Mouse (Mus musculus): Measurements from ENCODE around the gene Slco3a1. TPM values are rescaled to one million over a fixed set of nuclear protein-coding genes. Genes with fewer than 3 reads are reported as not detected.

Gene Slco3a1
- polyA plus RNA-seq, 1 experiment, result 5.8 TPM

DNA sequence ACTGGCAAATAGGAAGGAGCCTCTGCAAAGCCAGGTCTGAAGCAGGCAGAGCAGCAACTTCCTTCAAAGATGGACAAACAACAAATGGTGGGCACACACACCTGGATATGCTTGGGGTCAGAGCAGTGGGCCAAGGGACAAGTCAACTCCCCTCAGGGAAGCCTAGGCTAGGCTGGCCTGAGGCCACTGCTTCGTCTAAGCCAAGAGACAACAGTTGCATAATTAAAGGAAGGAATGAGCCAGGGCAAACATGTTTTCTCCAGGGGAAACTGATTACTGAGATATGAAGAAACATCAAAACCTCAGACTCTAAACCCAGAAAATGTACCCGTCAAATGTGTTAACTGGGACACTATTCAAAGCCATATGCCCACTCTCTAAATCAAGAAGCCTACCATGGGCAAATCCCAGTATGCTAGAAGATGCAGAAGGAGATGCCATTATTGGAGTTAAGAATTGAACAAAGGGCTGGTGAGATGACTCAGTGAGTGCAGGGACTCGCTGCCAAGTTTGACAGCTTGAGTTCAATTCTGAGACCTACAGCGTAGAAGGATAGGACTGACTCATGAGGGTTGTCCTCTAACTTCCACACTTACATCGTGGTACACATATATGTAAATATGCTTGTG, 97.1 kb downstream of the Slco3a1 start:
- Histone ChIP-seq H3K4me3 (replicated peaks; ENCODE audit: control insufficient read depth, low read depth, low read length) (no peak overlapping the region), H3K27ac (ENCODE audit: control insufficient read depth, insufficient read depth, low read depth, low read length, poor library complexity) (no peak overlapping the region), H3K4me1 (ENCODE audit: control insufficient read depth, insufficient read depth, low read length) (peaks cover 6% of the 10 kb centered on the region)
- 45% methylated on average over 5 of the region's 5 CpGs for WGBS
- TF ChIP-seq POLR2A (IDR thresholded peaks at IDR 0.05; ENCODE audit: borderline replicate concordance, control insufficient read depth, low read depth, low read length) (no peak), CTCF (IDR thresholded peaks at IDR 0.05; ENCODE audit: control insufficient read depth, insufficient read depth, low read length) (no peak)

DNA sequence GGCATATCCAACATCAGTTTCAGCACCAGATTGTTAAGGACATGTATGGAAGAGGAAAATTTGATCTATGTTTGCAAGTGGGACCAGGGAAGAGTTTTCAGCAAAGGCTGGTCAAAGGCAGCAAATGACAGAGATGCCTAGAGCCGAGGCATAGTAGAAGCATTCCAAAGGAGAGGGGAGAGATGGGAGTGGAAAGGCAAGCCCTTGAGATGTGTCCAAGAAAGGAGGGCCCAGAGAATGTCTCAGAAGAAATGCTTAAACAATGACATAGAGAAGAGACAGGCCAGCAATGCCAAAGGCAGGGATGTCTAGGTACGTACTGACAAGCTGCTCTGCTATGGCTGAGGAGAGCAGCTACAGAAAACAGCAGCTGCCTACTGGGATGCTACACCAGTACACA, 97.8 kb downstream of the Slco3a1 start:
- TF ChIP-seq POLR2A (IDR thresholded peaks at IDR 0.05; ENCODE audit: borderline replicate concordance, control insufficient read depth, low read depth, low read length) (no peak), CTCF (IDR thresholded peaks at IDR 0.05; ENCODE audit: control insufficient read depth, insufficient read depth, low read length) (no peak)
- whole genome bisulfite sequencing, result 88% methylated on average over 2 of the region's 2 CpGs
- Histone ChIP-seq H3K27ac (ENCODE audit: control insufficient read depth, insufficient read depth, low read depth, low read length, poor library complexity) (no peak overlapping the region), H3K4me3 (replicated peaks; ENCODE audit: control insufficient read depth, low read depth, low read length) (no peak overlapping the region), H3K4me1 (ENCODE audit: control insufficient read depth, insufficient read depth, low read length) (peaks cover 6% of the 10 kb centered on the region)

DNA sequence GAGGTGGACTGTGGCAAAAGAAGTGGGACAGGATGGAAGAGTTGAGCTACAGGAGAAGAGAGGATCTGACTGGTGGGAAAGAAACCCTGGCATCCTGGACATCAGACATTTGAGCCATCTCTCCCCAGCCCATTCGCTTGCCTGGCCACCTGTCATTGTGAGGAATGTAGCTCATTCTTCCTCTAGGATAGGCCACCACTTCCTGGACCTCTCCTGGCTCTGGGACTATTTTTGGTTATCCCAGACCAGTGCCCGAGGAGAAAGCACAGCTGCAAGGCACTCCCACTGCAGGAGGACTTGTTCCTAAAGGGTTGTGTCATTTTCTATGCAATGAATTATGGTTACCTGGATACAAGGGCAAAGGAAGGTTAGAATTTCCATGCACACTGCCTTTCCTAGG, 103.5 kb downstream of the Slco3a1 start:
- TF ChIP-seq POLR2A (IDR thresholded peaks at IDR 0.05; ENCODE audit: borderline replicate concordance, control insufficient read depth, low read depth, low read length) (no peak), CTCF (IDR thresholded peaks at IDR 0.05; ENCODE audit: control insufficient read depth, insufficient read depth, low read length) (no peak)
- no peaks in the 10 kb centered on the region for H3K4me1 ChIP-seq (ENCODE audit: control insufficient read depth, insufficient read depth, low read length)
- H3K27ac ChIP-seq (ENCODE audit: control insufficient read depth, insufficient read depth, low read depth, low read length, poor library complexity), result no peak overlapping the region
- 63% methylated on average over 2 of the region's 2 CpGs for WGBS
- H3K4me3 ChIP-seq (replicated peaks; ENCODE audit: control insufficient read depth, low read depth, low read length), result no peak overlapping the region

DNA sequence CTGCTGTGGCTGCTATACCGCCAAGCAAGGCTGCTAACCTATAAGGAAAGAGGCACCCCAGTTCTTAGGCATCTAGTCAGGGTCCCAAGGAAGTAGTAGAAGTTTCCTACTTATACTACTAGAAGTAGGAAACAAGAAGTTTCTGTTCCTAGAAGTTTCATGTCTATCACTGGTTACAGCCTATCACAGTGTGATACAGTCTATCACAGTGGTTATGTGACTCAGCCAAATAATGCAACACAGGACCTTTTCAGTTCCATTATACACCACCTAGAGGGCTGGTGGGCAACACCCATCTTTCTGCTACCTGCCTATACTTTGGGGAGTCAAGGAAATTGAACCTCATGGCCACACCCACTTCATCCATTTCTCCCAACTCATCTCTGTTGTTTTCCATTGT, 104.8 kb downstream of the Slco3a1 start:
- no peak for TF ChIP-seq CTCF (IDR thresholded peaks at IDR 0.05; ENCODE audit: control insufficient read depth, insufficient read depth, low read length)
- no peak for TF ChIP-seq POLR2A (IDR thresholded peaks at IDR 0.05; ENCODE audit: borderline replicate concordance, control insufficient read depth, low read depth, low read length)
- H3K27ac ChIP-seq (ENCODE audit: control insufficient read depth, insufficient read depth, low read depth, low read length, poor library complexity), result no peak overlapping the region
- no peak overlapping the region for H3K4me3 ChIP-seq (replicated peaks; ENCODE audit: control insufficient read depth, low read depth, low read length)
- WGBS, result 79% methylated on average over 1 of the region's 1 CpGs
- H3K4me1 ChIP-seq (ENCODE audit: control insufficient read depth, insufficient read depth, low read length), result no peaks in the 10 kb centered on the region; the same call in 1 of the 2 replicates

DNA sequence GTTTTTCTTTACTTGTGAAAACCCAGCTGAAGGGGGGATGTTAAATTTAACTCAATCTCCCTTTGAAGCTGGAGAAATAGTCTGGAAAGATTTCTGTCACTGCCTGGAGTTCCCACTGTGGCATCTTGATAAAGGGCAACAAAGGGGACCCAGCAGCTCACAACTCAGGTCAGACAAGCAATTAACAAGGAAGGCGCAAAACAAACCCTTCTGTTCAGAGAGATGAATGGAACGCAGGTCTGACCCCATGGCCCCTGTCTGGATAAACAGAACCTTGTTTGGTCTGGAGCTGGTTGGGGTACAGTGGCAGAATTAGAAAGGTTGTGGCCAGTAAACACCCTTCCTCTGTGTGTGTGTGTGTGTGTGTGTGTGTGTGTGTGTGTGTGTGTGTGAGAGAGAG, 106.8 kb downstream of the Slco3a1 start:
- no peak overlapping the region for H3K27ac ChIP-seq (ENCODE audit: control insufficient read depth, insufficient read depth, low read depth, low read length, poor library complexity)
- TF ChIP-seq CTCF (IDR thresholded peaks at IDR 0.05; ENCODE audit: control insufficient read depth, insufficient read depth, low read length), result no peak
- no peak for TF ChIP-seq POLR2A (IDR thresholded peaks at IDR 0.05; ENCODE audit: borderline replicate concordance, control insufficient read depth, low read depth, low read length)
- no peaks in the 10 kb centered on the region; the same call in 1 of the 2 replicates for H3K4me1 ChIP-seq (ENCODE audit: control insufficient read depth, insufficient read depth, low read length)
- 90% methylated on average over 2 of the region's 2 CpGs for WGBS
- no peak overlapping the region for H3K4me3 ChIP-seq (replicated peaks; ENCODE audit: control insufficient read depth, low read depth, low read length)

DNA sequence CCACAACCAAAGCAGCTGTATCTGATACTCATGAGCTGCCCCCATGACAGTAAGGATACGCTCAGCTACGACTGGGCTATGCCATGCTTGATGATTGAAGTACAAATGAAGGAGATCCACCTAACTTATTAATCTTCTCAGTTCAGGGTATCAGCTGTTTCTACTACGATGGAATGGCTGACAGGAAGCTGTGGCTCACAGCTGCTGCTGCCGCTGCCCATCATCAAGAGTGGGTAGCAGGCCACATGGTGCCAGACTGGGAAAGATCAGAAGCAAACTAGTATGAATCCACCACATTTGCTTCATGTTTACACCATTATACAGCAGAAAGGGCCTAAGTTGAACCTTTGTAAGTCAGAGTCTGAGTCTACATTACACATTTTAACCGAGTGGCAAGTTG, 109.4 kb downstream of the Slco3a1 start:
- TF ChIP-seq CTCF (IDR thresholded peaks at IDR 0.05; ENCODE audit: control insufficient read depth, insufficient read depth, low read length) (no peak), POLR2A (IDR thresholded peaks at IDR 0.05; ENCODE audit: borderline replicate concordance, control insufficient read depth, low read depth, low read length) (no peak)
- no peak overlapping the region for H3K27ac ChIP-seq (ENCODE audit: control insufficient read depth, insufficient read depth, low read depth, low read length, poor library complexity)
- 53% methylated on average over 5 of the region's 5 CpGs for WGBS
- no peak overlapping the region for H3K4me3 ChIP-seq (replicated peaks; ENCODE audit: control insufficient read depth, low read depth, low read length)
- H3K4me1 ChIP-seq (ENCODE audit: control insufficient read depth, insufficient read depth, low read length), result no peaks in the 10 kb centered on the region; the same call in 1 of the 2 replicates

DNA sequence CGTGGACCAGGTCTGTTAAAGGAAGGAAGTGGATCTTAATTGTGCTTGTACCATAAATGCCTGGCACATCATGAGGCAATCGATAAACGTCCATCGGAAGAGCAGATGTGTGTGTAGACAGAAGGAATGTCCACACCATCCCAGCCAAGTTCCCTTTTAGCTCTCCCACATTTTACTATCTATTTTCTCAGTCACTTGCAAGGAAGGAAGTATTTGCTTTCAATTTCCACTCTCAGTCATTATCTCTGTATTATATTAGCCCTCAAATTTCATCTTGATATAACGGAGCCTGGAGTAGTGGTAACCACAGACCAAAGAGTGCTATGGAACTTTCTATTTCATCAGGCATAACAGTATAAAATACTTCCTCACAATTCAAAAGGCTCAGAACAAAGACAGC, 112.2 kb downstream of the Slco3a1 start:
- no peak overlapping the region for H3K4me3 ChIP-seq (replicated peaks; ENCODE audit: control insufficient read depth, low read depth, low read length)
- no peak for TF ChIP-seq CTCF (IDR thresholded peaks at IDR 0.05; ENCODE audit: control insufficient read depth, insufficient read depth, low read length)
- TF ChIP-seq POLR2A (IDR thresholded peaks at IDR 0.05; ENCODE audit: borderline replicate concordance, control insufficient read depth, low read depth, low read length), result no peak
- 6% methylated on average over 5 of the region's 5 CpGs for WGBS
- H3K4me1 ChIP-seq (ENCODE audit: control insufficient read depth, insufficient read depth, low read length), result no peaks in the 10 kb centered on the region; the same call in 1 of the 2 replicates
- no peak overlapping the region for H3K27ac ChIP-seq (ENCODE audit: control insufficient read depth, insufficient read depth, low read depth, low read length, poor library complexity)

DNA sequence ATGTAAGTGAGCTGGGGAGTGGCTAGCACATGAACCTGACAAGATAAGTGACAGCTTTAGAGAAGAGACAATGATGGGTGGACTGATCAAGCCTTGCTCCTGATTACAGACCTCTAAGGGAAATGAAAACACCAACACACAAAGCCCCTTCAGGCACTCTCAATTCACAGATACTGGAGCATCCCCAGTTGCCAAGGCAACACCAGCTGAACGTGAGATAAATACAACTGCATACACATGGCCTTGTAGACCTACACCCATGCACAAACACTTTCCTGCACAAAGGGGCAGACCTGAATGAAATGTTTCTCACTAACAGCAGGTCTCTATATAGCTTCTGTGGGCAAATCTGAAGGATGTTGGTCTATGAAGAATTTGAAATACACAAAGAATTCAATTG, 117.0 kb downstream of the Slco3a1 start:
- Histone ChIP-seq H3K4me1 (ENCODE audit: control insufficient read depth, insufficient read depth, low read length) (no peaks in the 10 kb centered on the region), H3K4me3 (replicated peaks; ENCODE audit: control insufficient read depth, low read depth, low read length) (no peak overlapping the region), H3K27ac (ENCODE audit: control insufficient read depth, insufficient read depth, low read depth, low read length, poor library complexity) (no peak overlapping the region)
- WGBS, result 59% methylated on average over 1 of the region's 1 CpGs
- TF ChIP-seq CTCF (IDR thresholded peaks at IDR 0.05; ENCODE audit: control insufficient read depth, insufficient read depth, low read length) (no peak), POLR2A (IDR thresholded peaks at IDR 0.05; ENCODE audit: borderline replicate concordance, control insufficient read depth, low read depth, low read length) (no peak)

DNA sequence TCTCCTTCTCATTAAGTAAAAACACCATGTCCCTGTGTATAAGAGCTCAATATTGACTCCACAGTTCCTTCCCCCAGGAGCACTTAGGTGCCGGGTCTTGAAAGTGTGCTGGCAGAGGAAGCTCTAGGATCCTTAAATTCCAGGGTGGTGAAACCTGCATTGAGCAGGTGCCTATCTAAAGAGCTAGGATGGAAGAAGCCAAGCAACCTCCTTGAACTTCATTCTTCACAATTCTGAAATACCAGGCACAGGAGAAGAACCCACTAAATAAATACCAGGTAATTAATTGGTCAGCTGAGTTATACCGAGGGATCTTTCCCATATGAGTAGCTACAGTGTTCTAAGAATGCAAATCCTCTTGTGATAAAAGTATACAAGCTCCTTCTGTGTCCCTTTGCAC, 117.9 kb downstream of the Slco3a1 start:
- WGBS, result 77% methylated on average over 2 of the region's 2 CpGs
- TF ChIP-seq CTCF (IDR thresholded peaks at IDR 0.05; ENCODE audit: control insufficient read depth, insufficient read depth, low read length) (no peak), POLR2A (IDR thresholded peaks at IDR 0.05; ENCODE audit: borderline replicate concordance, control insufficient read depth, low read depth, low read length) (no peak)
- H3K27ac ChIP-seq (ENCODE audit: control insufficient read depth, insufficient read depth, low read depth, low read length, poor library complexity), result no peak overlapping the region
- no peak overlapping the region for H3K4me3 ChIP-seq (replicated peaks; ENCODE audit: control insufficient read depth, low read depth, low read length)
- H3K4me1 ChIP-seq (ENCODE audit: control insufficient read depth, insufficient read depth, low read length), result no peaks in the 10 kb centered on the region

All from bone marrow, adult 2 months (tissue).